Mouse (Mus musculus): ENCODE results near the gene Prune1.

- TF ChIP-seq CTCF (IDR thresholded peaks at IDR 0.05; ENCODE audit: insufficient read depth, low read length) (no peak), POLR2A (IDR thresholded peaks at IDR 0.05; ENCODE audit: borderline replicate concordance, extremely low read depth, low read depth, low read length) (no peak)
Observed at GRCm38 (mm10) chr3:95237541-95238099, 44.3 kb downstream of the Prune1 start.

Measured in lung, adult 2 months (tissue).